Mouse (Mus musculus) cerebellum, adult 2 months (tissue): ENCODE data around the gene Muc1. TPM values are rescaled to one million over a fixed set of nuclear protein-coding genes. Genes with fewer than 3 reads are reported as not detected.

Experiments
- DNase-seq, 2 experiments: peaks; one replicate each; pipeline ENCODE4 v3.0.0; 2021
- H3K27ac ChIP-seq: fragments of 200-500 bp; 2 replicates; pipeline ENCODE4 v1.5.1; 2012; ENCODE audit warnings: low read length, control low read depth, inconsistent platforms; ENCODE audit not compliant: insufficient read depth
- H3K27me3 ChIP-seq: fragments of 200-500 bp; 2 replicates; pipeline ENCODE4 v1.6.1; 2012; ENCODE audit warnings: inconsistent platforms, mild to moderate bottlenecking, low read length, moderate library complexity; ENCODE audit not compliant: control insufficient read depth, insufficient read depth
- H3K4me1 ChIP-seq: fragments of 200-500 bp; 2 replicates; pipeline ENCODE4 v1.6.1; 2011; ENCODE audit warnings: low read length; ENCODE audit not compliant: control insufficient read depth, insufficient read depth
- H3K4me3 ChIP-seq: fragments of 200-500 bp; replicated peaks from 2 replicates; pipeline ENCODE3; 2011; ENCODE audit warnings: mild to moderate bottlenecking, low read depth, low read length, control low read depth; ENCODE audit not compliant: insufficient read depth
- CTCF ChIP-seq: fragments of 200-500 bp; IDR thresholded peaks from 2 replicates; pipeline ENCODE4 v1.5.1; 2011; ENCODE audit warnings: low read depth, mild to moderate bottlenecking, control low read depth, low read length, moderate library complexity, borderline replicate concordance; ENCODE audit not compliant: insufficient read depth
- POLR2A ChIP-seq: fragments of 200-500 bp; IDR thresholded peaks from 2 replicates; pipeline ENCODE4 v1.6.1; 2011; ENCODE audit warnings: low read length, control low read depth, borderline replicate concordance; ENCODE audit not compliant: insufficient read depth
- WGBS: fragments of 180-500 bp; shearing (Covaris S2); methylation state at CpG from one replicate; pipeline ENCODE4 v1.1.7; 2018; 5-methylcytosine and 5-hydroxymethylcytosine counted together
- polyA plus RNA-seq: library from polyadenylated mRNA; depleted of rRNA; stranded (reverse); fragments of >200 nt; gene quantifications from 2 replicates; pipeline ENCODE4 v1.2.3, GENCODE M21; 2012

Gene Muc1
- polyA plus RNA-seq, 1 experiment, result 0.69 TPM

DNA sequence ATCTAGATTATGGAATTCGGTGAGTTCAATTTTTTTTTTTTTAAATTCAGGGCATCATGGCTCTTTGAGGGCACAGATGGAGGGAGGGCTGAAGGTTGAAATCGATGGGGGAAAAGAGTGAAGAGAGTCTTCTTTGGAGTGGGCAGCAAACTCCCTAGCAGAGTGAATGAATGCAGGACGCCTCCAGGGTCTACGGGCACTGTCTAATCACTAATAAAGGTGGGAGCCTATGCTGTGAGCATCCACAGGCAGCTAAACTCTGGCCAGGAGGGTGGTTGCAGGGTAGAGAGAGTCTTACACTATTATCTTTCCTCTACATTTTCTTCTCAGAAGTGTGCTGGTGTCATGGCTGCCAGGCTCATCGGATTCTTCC lies 25.7 kb upstream of the Muc1 start:
- TF ChIP-seq CTCF (no peak), POLR2A (no peak)
- peak overlapping the region; percentile 72 for H3K4me3 ChIP-seq
- no peaks in the 10 kb centered on the region for H3K27me3 ChIP-seq
- no peaks in the 10 kb centered on the region; the same call in 1 of the 2 replicates for H3K4me1 ChIP-seq
- no peak overlapping the region for H3K27ac ChIP-seq
- WGBS, result 20% methylated on average over 5 of the region's 5 CpGs
- DNase-seq, result no peak

DNA sequence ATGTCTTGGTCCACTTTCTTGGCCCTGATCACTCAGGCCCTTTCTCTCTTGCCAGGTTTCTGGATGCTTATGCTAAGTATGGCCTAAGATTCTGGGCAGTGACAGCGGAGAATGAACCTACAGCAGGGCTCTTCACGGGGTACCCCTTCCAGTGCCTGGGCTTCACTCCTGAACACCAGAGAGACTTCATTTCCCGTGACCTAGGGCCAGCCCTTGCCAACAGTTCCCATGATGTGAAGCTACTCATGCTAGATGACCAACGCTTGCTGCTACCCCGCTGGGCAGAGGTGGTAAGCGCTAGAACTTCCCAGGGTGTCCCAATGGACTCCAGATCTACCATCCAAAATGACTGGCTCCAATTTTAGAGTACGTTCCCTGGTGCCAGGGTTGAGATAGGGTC lies 22.8 kb upstream of the Muc1 start:
- TF ChIP-seq CTCF, result no peak
- no peak for TF ChIP-seq POLR2A
- Histone ChIP-seq H3K4me3 (no peak overlapping the region), H3K4me1 (no peaks in the 10 kb centered on the region; the same call in 1 of the 2 replicates), H3K27me3 (no peaks in the 10 kb centered on the region), H3K27ac (no peak overlapping the region)
- WGBS, result 78% methylated on average over 7 of the region's 7 CpGs
- DNase-seq, result no peak

DNA sequence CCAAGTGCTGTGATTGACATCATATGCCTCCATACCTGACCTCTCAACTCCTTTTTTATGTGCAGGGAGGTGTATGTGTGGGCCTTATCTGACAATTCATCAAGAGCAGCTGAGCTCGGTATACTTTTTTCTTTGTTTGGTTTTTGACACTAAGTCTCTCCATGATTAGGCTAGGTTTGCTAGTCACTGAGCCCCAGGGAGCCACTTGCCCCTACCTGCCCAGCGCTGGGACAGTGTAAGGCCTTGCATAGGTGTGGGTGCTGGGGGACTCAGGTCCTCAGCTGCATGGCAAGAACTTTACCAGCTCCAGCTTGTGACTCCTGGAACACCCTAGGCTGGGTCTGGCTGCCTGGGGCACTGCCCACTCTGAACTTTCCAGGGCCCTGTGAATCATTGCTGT lies 22.2 kb upstream of the Muc1 start:
- Histone ChIP-seq H3K4me1 (no peaks in the 10 kb centered on the region; the same call in 1 of the 2 replicates), H3K27ac (no peak overlapping the region), H3K4me3 (no peak overlapping the region), H3K27me3 (no peaks in the 10 kb centered on the region)
- WGBS, result 95% methylated on average over 2 of the region's 2 CpGs
- TF ChIP-seq POLR2A (no peak), CTCF (no peak)
- DNase-seq, result no peak

DNA sequence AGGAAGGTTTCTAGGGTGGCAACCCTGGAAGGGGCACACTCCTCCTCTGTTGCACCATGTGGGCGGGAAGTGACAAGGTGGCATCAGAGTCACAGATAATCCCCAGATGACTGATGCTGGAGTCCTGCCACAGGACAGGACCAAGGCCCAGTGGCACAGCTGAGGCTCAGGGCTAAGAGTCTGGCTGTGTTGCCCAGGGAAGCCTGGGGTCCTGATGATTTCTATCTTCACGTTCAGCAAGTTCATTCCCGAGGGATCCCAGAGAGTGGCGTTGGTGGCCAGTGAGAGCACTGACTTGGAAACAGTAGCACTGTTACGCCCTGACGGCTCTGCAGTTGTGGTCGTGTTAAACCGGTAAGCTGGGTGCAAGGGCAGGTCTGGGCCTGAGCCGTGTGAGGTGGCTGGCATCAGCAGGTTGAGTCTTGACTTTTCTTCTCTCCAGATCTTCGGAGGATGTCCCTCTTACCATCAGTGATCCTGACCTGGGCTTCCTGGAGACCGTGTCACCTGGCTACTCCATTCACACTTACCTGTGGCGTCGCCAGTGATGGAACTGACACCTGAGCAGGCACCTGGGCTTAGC lies 20.7 kb upstream of the Muc1 start:
- TF ChIP-seq POLR2A, result no peak
- Histone ChIP-seq H3K4me1 (no peaks in the 10 kb centered on the region; the same call in 1 of the 2 replicates), H3K27me3 (no peaks in the 10 kb centered on the region), H3K4me3 (no peak overlapping the region), H3K27ac (no peak overlapping the region)
- 77% methylated on average over 13 of the region's 13 CpGs for WGBS
- DNase-seq, result no peak

DNA sequence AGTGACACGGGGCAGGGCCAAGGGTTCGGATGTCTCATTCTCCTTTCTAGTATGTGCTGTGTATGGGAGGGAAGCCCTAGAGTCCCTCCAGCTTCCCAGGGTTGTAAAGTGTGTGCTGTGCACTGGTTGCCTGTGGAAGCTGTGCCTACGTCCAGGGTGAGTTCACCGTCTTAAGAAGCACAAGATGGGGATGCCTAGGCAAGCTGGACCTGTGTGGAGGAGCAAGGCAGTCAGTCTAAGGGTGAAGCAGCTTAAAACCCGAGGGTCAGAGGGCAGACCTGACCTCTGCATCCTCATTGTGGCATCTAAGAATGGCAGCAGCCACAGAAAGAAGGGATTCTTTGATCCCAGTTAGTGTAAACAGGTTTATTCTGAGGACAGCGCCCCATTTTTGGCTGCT lies 20.1 kb upstream of the Muc1 start:
- no peak for DNase-seq
- no peak for TF ChIP-seq POLR2A
- no peak for TF ChIP-seq CTCF
- no peak overlapping the region for H3K4me3 ChIP-seq
- H3K27me3 ChIP-seq, result no peaks in the 10 kb centered on the region
- no peak overlapping the region for H3K27ac ChIP-seq
- no peaks in the 10 kb centered on the region; the same call in 1 of the 2 replicates for H3K4me1 ChIP-seq
- WGBS, result 87% methylated on average over 6 of the region's 6 CpGs

DNA sequence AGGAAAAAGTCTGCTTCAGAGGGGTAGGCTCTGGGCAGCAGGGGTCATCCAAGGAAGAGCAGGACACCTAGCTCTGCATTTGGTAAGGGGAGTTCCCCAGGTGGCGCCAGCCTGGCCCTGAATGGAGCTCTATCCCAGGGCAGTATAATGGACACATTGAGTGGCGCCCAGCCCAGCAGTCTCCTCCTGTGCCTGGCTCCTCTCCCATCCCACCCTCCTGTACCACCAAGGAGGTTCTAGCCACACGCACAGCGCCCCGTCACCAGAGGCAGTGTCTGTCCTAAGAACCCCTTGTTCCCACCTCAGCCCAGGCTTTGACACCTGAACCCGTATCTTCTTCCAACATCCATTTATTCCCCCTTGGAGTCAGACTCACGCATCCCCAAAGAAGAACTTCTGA lies 19.1 kb upstream of the Muc1 start:
- WGBS, result 73% methylated on average over 7 of the region's 7 CpGs
- Histone ChIP-seq H3K4me1 (no peaks in the 10 kb centered on the region), H3K27ac (no peak overlapping the region), H3K27me3 (no peaks in the 10 kb centered on the region), H3K4me3 (no peak overlapping the region)
- no peak for DNase-seq
- TF ChIP-seq CTCF (no peak), POLR2A (no peak)

DNA sequence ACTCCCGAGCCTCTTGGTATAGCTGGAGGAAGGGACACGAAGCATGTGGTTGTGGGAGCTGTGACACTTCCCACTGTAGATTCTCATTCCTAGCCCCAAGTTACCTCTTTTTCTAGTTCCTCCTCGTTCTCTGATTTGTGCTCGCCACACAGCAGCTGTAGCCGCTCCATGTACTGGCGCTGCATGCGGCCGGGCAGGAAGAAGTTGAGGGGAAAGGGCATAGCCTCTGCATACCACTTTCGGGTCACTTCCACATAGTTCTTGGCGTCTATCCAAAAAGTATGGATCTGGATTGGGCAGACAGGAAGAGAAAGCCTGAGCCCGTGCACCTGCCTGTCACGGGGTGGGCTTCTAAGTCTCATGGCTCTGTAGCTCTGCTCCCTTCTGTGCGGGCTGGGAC lies 18.7 kb upstream of the Muc1 start:
- Histone ChIP-seq H3K4me1 (no peaks in the 10 kb centered on the region), H3K27me3 (no peaks in the 10 kb centered on the region), H3K4me3 (no peak overlapping the region), H3K27ac (no peak overlapping the region)
- 68% methylated on average over 13 of the region's 13 CpGs for WGBS
- TF ChIP-seq POLR2A, result no peak
- TF ChIP-seq CTCF, result no peak
- no peak for DNase-seq

DNA sequence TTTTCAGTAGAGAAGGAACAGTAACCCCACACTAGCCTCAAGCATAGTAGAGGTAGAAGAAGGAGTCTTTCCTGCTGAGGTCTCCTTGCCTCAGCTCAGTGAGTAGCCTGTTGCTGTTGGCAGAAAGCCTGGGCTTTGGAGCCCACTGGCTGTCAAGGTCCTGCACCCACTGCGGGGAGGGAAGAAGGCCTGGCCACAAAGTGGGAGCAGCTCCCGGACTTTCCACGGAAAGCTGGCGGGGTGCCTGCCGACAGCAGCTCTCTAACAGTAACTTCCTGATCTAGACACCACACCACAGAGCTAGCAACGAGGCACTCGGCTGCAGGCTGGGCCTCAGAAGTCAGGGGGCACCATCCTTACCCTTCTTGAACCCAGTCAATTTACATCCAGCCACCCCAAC lies 18.1 kb upstream of the Muc1 start:
- 0 out of 2 replicates have a peak, but pooled peaks cover 2% of the 10 kb centered on the region for H3K4me1 ChIP-seq
- 25% methylated on average over 7 of the region's 7 CpGs for WGBS
- TF ChIP-seq POLR2A (no peak), CTCF (no peak)
- no peak overlapping the region for H3K4me3 ChIP-seq
- H3K27ac ChIP-seq, result no peak overlapping the region
- no peaks in the 10 kb centered on the region for H3K27me3 ChIP-seq
- DNase-seq, result no peak

DNA sequence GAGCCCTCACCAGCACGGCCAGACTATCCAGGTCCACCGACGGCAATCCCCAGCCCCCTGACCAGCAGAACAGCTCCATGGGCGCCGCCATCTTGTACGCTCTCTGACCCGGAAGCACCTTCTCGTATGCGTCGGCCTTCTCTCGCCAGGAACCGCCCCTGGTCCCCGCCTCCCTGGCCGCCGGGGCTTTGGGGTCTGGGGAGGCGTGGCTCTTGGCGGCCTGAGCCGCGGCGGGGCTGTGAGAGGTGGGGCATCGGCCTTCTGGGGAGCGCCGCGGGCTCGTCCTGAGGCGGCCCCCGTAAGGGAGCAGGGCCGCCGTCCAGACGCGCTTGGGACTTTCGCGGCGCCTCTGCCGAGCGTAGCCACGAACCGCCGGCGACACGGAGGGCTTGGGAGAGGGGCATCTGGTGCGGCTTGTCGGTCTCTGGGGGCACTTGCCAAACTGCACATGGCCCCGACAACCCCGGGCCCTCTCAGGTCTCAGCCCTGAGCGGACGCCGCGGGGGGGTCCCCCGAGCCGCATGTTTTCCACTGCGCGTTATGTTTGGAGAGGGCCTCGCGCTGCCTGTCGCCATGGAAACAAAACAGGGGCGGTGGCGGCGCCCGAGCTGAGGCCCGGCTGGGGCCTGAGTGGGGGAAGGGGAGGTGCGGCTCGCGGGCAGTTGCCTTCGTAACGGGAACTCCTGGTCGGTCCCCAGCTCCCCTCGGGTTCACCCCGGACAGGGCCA lies 14.9 kb upstream of the Muc1 start:
- no peak overlapping the region for H3K27ac ChIP-seq
- peak; percentile 88 to 89 for DNase-seq
- no peaks in the 10 kb centered on the region for H3K27me3 ChIP-seq
- no peak for TF ChIP-seq CTCF
- peak; percentile 63; the same call in 1 of the 2 replicates for TF ChIP-seq POLR2A
- H3K4me1 ChIP-seq, result 0 out of 2 replicates have a peak, but pooled peaks cover 2% of the 10 kb centered on the region
- WGBS, result under 1% methylated on average over 69 of the region's 69 CpGs
- peak overlapping the region; percentile 67 for H3K4me3 ChIP-seq
